Mouse (Mus musculus) B cell, adult 2 months (primary cell): ENCODE measurements around the gene Runx2.

Experiments
- DNase-seq, 2 experiments: peaks; one replicate each; pipeline ENCODE4 v3.0.0; 2022

Runx2 gene

GRCm38 (mm10) chr17:44766975-44767374 is 47.6 kb downstream of the Runx2 start:
- no peak for DNase-seq

DNA sequence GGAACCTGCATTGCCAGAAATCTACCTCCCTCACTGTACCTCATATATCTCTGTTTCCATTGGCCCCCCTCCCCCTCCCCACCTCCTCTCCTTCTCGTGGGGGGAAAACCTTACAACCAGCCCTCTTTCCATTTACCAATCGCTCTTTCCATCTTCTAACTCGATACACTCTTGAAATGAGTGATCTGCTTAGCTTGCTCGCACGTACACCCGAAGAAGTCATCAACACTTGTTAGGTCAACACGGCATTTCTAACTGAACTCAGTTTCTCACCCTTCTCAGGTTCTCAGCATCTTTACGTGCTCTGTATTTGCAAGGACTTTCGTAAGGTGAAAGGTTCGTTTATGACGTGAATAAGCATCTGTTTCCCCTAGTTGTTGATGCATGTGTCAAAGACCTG is 48.3 kb downstream of the Runx2 start:
- DNase-seq = no peak

DNA sequence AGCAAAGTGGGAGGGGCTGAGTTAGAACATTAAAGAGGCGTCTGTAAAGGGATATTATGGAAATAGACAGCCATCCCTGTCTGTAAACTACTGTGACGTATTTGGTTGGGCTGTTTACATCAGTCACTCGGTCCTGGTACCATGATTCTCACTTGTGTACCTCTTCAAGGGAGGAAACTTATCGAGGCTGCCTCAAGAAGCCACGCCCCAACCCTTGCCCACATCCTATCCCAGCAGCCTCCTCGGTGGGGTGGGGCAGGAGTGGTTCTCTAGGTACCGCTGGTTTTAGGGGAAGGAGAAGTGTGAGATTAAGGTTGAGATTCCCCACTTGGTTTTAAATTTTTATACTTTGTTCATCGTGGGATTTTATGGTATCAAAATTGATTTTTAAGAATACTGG is 69.2 kb downstream of the Runx2 start:
- no peak for DNase-seq

- no peak for DNase-seq
Observed at GRCm38 (mm10) chr17:44743780-44744179, 70.8 kb downstream of the Runx2 start.

GRCm38 (mm10) chr17:44742246-44742645 is 72.4 kb downstream of the Runx2 start:
- DNase-seq = no peak

- peak in 1 of 2 experiments; percentile 14 for DNase-seq
Observed at GRCm38 (mm10) chr17:44738121-44738637, 76.4 kb downstream of the Runx2 start.

DNA sequence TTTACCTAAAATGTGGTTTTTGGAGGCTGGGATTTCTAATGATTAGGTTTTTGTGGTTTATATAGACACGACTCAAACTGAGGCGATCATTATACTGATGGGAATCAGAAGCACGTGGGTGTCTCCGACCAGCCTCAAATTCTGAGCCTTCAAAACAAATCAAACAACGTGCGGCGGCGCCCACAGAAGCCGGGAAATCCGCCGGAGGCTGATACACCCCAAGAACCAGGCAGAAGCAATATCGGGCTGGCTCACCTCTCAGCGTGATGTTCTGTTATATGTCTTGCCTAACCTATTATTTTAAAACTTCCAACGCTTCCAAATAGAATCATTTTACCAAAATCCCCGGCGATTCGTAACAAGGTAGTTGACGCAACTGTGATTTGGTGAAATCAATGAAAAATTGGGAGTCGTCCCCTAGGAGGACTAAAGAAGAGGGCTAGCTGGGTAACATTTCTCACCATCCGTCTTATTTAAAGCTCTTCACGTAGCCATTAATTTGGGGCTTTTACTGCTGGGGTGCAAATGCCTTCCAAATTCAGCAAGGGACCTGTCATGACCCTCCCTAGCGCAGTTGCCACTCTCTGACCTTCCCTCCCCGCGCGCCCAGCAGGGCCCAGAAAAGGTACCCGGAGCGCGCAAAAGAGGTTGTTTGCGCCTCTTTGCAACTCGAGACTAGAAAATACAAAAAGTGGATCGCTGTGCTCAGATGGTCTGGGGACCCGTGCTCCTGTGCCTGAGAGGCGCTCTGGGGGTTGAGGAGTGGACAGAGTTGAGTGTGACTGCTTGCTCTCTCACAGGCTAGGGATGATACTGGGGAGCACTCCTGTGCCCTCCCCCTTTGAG is 77.1 kb downstream of the Runx2 start:
- peak; percentile 17 to 29 for DNase-seq

DNA sequence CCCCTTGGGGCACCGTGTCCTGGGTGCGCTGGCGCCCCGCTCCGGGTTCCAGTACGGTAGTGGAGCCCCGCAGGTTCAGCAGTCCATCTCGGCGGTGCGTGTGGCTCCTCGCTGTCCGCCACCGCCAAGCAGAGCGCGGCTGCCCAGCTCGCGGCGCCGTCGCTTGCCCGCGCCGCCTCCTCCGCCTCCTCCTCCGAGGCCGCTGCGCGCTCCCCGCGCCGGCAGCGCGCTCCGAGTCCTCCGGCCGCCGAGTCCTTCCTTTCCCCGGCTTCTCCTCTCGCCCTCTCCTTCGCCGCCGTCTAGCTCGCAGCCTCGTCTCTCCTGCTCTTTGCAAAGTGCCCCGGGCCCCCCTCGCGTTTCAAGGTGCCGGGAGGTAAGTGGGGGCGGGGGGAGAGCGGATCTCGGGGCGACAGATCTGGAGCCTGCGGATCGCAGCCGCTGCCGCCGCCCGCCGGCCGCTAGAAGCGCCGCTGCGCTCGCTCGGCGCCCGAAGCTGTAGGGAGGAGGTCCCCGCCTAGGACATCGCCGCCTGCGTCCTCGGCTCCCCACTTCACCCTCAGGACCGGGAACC is 78.5 kb downstream of the Runx2 start:
- DNase-seq = peak; percentile 59 to 69

- peak; percentile 48 to 62 for DNase-seq
Observed at GRCm38 (mm10) chr17:44735223-44735990, 79.2 kb downstream of the Runx2 start.

DNA sequence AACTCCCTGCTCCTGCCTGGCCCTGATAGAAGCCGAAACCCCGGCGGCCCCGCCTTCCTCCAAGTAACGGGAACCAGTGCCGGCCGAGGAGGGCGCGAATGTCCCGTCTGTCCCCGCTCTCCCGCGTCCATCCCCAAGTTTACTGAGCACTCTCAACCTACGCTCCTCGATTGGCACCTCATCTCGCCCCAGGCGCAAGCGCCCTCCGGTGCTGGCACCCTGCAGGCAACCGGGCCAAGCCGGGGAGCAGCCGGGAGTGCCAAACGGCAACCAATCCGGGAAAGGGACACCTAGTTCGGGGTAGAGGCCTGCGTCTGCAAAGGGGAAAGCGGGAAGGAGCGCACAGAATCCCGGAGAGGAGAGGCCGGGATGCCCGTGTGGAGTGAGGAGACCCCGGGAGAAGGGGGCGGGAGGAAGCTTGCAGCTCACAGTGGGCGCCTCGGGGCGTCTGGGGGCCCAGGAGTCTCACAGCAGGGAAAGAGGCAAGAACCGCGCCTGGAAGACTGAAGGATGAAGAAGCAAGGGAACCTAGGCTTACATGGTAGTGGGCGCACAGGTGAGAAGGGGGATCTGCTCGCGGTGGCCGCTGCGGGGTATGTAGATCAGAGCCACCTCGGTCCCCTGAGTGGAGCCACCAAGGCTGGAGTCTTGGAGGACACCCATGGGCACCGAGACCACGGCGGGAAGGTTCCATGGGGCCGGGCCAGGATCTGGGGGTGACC is 79.9 kb downstream of the Runx2 start:
- peak; percentile 34 to 48 for DNase-seq

- peak in 1 of 2 experiments; percentile 19 for DNase-seq
Observed at GRCm38 (mm10) chr17:44733544-44734310, 80.9 kb downstream of the Runx2 start.

DNA sequence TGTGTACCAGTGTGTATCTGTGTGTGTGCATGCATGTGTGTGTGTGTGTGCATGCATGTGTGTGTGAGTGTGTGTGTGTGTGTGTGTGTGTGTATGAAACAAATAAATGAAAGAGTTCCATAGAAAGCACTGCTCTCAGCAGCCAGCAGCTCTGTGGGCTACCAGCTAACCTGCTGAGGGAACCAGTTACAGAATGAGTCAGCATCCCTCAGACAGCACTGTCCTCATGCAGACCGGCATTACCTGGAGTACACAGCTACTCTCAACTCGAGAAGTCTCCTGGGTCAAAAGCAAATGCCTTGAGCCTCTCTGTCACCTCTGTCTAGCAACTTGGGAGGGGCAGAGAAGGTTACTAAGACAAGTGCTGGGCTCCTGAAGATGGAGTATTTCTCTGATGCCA is 86.1 kb downstream of the Runx2 start:
- DNase-seq = no peak

DNA sequence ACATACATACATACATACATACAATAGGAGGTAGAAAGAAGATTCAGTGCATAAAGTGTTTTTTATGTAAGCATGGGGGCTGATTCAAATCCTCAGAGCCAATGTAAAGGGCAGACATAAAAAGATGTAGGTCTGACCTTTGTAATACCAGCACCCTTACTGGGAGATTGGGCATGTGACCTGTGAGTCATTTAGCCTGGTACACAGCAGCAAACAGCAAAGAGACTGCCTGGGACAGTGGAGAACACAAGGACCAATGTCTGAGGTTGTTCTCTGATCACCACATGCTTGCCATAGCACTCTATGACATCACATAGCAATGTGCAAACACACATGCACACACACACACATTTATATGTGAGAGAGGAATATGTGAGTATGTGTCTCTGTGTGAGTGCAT is 86.9 kb downstream of the Runx2 start:
- no peak for DNase-seq

DNA sequence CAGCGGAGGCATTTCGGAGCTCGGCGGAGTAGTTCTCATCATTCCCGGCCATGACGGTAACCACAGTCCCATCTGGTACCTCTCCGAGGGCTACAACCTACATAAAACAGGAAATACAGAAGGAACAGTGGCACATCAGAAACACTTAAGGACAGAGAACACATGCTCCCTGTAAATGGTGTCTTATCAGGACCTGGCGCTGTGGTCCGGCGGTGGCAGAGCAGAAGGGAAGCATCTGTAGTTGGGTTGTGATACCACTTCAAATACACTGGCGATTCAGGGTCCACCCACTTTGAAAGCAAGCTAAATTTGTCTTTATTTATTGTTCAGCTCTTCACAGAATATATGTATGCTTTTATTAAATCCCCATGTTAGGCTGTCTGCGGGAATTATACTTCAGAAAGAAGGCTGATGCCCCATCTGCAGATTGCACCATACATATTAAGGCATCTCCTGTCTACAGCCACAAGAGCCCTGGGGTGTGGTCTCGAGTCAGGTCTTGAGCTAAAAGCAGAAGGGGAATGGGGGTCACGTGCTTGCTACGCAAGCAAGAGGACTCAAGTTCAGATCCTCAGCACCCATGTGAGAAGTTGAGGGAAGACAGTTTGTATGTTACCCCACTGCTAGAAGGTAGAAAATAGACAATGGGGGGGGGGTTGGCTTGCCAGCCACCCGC is 89.7 kb downstream of the Runx2 start:
- no peak for DNase-seq

GRCm38 (mm10) chr17:44724255-44724654 is 90.3 kb downstream of the Runx2 start:
- no peak for DNase-seq

DNA sequence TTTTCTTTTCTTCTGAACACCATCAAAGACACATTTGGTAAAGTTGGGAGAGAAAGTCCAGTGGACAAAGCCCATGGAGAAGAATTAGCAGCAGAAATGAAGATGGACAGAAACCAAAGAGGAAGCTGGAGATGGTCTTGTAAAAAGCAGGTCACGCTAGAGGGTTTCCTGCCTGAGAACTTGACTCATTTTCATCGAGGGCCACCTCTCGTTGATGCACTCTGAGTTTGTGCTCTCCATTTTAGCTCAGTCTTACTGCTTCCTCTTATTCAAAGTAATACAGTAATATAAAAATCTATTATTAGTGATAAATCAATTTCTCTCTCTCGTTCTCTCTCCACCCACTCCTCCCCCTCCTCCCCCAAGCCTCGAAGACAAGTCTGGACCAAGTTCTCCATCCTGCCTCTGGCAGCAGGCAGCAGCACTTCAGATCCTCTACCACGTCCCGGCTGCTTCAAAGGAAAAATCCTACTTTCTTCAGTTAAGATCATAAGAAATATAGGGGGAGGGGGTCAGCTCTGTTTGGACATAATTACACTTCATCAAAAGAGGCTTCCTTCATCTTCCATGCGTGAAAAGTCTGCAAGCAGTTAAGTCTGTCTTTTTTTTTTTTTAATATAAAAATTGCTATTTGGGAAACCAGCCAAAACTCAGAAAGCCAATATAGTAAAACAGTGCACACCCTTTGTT is 92.3 kb downstream of the Runx2 start:
- no peak for DNase-seq

- no peak for DNase-seq
Observed at GRCm38 (mm10) chr17:44718591-44718990, 96.0 kb downstream of the Runx2 start.

GRCm38 (mm10) chr17:44718036-44718435 is 96.6 kb downstream of the Runx2 start:
- no peak for DNase-seq

GRCm38 (mm10) chr17:44714116-44714515 is 100.5 kb downstream of the Runx2 start:
- no peak for DNase-seq

GRCm38 (mm10) chr17:44713404-44713803 is 101.2 kb downstream of the Runx2 start:
- no peak for DNase-seq
